Mouse (Mus musculus) CD4-positive naive resting alpha-beta T cell, adult 76 days (primary cell): ENCODE measurements around the gene Htra1. TPM values are rescaled to one million over a fixed set of nuclear protein-coding genes. Genes with fewer than 3 reads are reported as not detected.

Experiments used
- total RNA-seq: library from RNA; stranded (reverse); gene quantifications from one replicate; pipeline ENCODE4 v1.2.4, GENCODE M21; 2023

Gene Htra1
- not detected for total RNA-seq

DNA sequence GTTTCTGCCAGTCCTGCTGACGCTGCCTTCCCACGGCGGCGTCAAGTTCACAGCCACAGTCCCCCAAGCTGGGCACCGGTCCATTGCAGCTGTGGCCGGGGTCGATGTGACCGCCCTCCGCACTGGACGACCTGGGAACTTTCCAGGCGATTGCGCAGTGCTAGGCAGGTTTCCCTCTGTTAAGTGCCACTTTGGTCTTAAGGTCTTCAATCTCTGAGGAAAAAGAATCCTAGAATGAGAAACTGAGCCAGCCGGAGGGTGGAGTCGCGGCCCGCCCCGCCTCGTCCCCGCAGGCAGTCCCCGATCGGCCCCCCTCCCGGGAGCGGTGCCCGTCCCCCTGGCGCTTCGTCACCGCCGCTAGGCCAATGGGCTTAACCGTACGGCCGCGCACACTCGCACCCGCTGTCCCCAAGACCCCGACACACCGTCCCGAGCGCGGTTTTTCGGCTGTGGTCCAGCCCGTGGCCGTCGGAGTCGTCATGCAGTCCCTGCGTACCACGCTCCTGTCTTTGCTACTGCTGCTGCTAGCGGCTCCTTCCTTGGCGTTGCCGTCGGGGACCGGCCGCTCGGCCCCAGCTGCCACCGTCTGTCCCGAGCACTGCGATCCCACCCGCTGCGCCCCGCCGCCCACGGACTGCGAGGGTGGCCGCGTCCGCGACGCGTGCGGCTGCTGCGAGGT lies at the start of gene Htra1:
TSS of gene Htra1 (plus strand) at position 319 of the 679 bp plus-strand sequence.

DNA sequence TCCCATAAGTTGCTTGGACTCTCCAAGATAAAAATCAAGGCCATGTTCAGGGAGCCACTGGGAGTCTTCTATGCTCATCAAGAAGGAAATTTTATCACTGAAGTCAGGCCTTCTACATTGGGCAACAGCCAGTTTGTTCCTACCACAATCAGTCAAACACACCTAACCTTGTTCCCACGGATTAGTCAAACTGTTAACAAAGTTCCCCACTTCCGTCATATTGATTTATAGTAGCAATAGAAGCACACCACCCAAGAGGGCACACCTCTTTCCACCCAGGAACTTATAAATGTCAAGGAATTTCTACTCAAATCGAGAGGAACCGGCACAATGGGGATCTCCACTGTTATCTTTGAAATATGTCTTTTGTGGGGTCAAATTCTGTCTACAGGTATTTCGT lies 95.8 kb downstream of the Htra1 start, which contains the start of gene Dmbt1:
TSS of gene Dmbt1 (plus strand) at position 299 of the 400 bp plus-strand sequence.

Other genes starting within 250 kb of the Htra1 start
- gene Btbd16, start 162.0 kb upstream of the Htra1 start, total RNA-seq: not detected
- 67.0 TPM for gene Plekha1, start 70.4 kb upstream of the Htra1 start, total RNA-seq
- gene Dmbt1, start 95.9 kb downstream of the Htra1 start, total RNA-seq: 8.9 TPM
- not detected for gene 4933402N03Rik, start 210.2 kb downstream of the Htra1 start, total RNA-seq
- not detected for gene 5430419D17Rik, start 238.3 kb downstream of the Htra1 start, total RNA-seq